Mouse (Mus musculus) thymus, adult 2 months (tissue): ENCODE results near the gene Alkbh6. TPM values are rescaled to one million over a fixed set of nuclear protein-coding genes. Genes with fewer than 3 reads are reported as not detected.

Experiments
- DNase-seq: peaks from one replicate; pipeline ENCODE4 v3.0.0; 2021
- H3K27ac ChIP-seq: fragments of 200-500 bp; 2 replicates; pipeline ENCODE4 v1.5.1; 2012; ENCODE audit warnings: low read length, control low read depth; ENCODE audit not compliant: control insufficient read depth, insufficient read depth
- H3K27me3 ChIP-seq: fragments of 200-500 bp; 2 replicates; pipeline ENCODE4 v1.6.1; 2012; ENCODE audit warnings: mild to moderate bottlenecking, low read length, moderate library complexity, mixed read lengths; ENCODE audit not compliant: control insufficient read depth, insufficient read depth
- H3K36me3 ChIP-seq: fragments of 200-500 bp; 2 replicates; pipeline ENCODE4 v1.6.1; 2012; ENCODE audit warnings: mild to moderate bottlenecking, low read length, moderate library complexity; ENCODE audit not compliant: control insufficient read depth, insufficient read depth
- H3K4me1 ChIP-seq: fragments of 200-500 bp; replicated peaks from 2 replicates; pipeline ENCODE4 v1.6.1; 2012; ENCODE audit warnings: low read length; ENCODE audit not compliant: control insufficient read depth, insufficient read depth
- H3K4me3 ChIP-seq: fragments of 200-500 bp; 2 replicates; pipeline ENCODE4 v1.5.1; 2012; ENCODE audit warnings: mild to moderate bottlenecking, low read length, control low read depth, moderate library complexity; ENCODE audit not compliant: control insufficient read depth, insufficient read depth
- CTCF ChIP-seq: fragments of 200-500 bp; IDR thresholded peaks from 2 replicates; pipeline ENCODE4 v1.5.1; 2012; ENCODE audit warnings: mild to moderate bottlenecking, control low read depth, low read length, moderate library complexity, borderline replicate concordance; ENCODE audit not compliant: control insufficient read depth, poor library complexity, insufficient read depth; ENCODE audit errors: extremely low read depth
- POLR2A ChIP-seq: fragments of 200-500 bp; IDR thresholded peaks from 2 replicates; pipeline ENCODE4 v1.6.1; 2012; ENCODE audit warnings: mild to moderate bottlenecking, low read length, control low read depth, moderate library complexity; ENCODE audit not compliant: control insufficient read depth, poor library complexity, insufficient read depth; ENCODE audit errors: extremely low read depth
- WGBS: fragments of 180-500 bp; shearing (Covaris S2); methylation state at CpG from one replicate; pipeline ENCODE4 v1.1.7; 2018; 5-methylcytosine and 5-hydroxymethylcytosine counted together
- polyA plus RNA-seq: library from polyadenylated mRNA; depleted of rRNA; stranded (reverse); fragments of >200 nt; gene quantifications from 2 replicates; pipeline ENCODE4 v1.2.3, GENCODE M21; 2012

Alkbh6 gene
- polyA plus RNA-seq, 1 experiment, result 192 TPM

DNA sequence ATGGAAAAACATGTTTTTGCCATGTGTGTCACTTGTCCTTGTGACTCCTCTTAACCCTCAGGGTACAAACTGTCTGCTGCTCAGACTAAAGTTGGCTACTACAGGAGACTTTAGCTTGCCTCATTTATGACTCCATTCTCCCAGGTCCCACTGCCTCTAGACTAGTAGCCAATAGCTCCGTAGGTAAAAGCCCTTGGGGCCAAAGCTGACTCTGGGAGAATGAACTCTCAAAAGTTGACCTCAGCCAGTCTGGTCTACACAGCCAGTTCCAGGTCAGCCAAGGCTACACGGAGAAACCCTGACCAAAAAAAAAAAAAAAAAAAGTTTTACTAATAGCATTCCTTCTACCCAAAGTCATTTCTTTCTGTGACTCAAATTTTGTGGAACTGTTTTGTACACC is 29.6 kb upstream of the Alkbh6 start:
- Histone ChIP-seq H3K27me3 (no peaks in the 10 kb centered on the region), H3K27ac (no peak overlapping the region), H3K36me3 (no peaks in the 10 kb centered on the region), H3K4me1 (peaks cover 9% of the 10 kb centered on the region), H3K4me3 (no peak overlapping the region)
- WGBS, result 64% methylated on average over 2 of the region's 2 CpGs
- no peak for DNase-seq
- no peak for TF ChIP-seq CTCF
- no peak for TF ChIP-seq POLR2A

DNA sequence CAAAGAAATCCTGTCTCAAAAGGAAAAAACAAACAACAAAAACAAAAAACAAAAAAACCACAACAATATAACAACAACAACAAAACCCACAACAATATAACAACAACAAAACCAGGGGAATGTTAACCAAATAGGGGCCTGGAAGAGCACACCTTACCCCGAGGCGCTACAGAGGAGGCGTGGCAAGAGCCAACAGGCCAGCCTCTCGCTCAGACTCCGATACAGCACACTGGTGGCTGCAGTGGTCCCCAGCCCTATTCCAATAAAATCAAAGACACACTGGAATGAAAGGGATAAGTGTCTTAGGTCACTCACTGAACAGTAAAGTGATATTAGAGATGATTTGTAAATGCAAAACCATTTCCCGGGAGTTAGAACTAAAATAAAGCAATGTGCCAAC is 29.0 kb upstream of the Alkbh6 start:
- H3K27ac ChIP-seq, result no peak overlapping the region
- DNase-seq, result no peak
- H3K4me1 ChIP-seq, result peaks cover 9% of the 10 kb centered on the region
- 3% methylated on average over 6 of the region's 6 CpGs for WGBS
- TF ChIP-seq CTCF (no peak), POLR2A (no peak)
- no peaks in the 10 kb centered on the region for H3K27me3 ChIP-seq
- peak overlapping the region; percentile 61 for H3K4me3 ChIP-seq
- H3K36me3 ChIP-seq, result no peaks in the 10 kb centered on the region

DNA sequence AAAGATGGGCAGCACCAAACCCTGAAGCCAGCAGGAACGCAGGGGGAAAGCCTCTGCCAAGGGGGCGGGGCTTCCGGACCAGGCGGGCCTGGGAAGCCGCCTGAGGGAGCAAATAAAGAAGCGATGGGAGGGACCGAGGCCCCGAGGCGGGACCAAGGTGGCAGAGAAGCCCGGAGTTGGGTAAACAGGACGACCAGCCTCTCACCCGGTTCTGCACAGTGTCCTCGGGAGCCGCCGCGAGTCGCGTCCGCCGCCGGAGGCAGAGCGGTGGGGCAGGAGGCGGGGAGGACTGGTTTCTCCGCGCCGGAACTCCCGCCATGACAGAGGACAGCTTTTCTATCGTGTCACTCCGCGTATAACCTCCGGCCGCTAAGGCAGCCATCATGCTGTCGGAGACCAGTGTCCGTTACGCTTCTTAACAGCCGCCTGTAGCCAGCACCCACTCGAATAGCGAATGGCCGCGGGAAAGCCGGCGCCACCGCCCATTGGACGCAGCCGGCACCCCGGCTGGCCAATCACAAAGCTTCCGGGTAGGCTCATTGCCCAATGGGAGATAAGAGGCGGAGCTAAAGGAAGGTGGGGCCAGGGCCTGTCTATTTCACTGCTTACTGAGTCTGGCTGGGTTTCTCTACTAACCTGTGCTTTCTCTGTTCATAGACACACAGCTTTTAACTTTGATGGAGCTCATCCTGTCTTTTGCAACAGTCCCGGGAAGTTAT is 28.4 kb upstream of the Alkbh6 start, which contains the start of the genes Thap8 and Wdr62:
Thap8 (plus strand) TSS at position 144 of the 719 bp plus-strand sequence.
Wdr62 (minus strand) TSS at position 469 of the 719 bp plus-strand sequence.
- TF ChIP-seq POLR2A (0 out of 2 replicates have a peak, but pooled peaks have one; percentile 35), CTCF (no peak)
- Histone ChIP-seq H3K27ac (peak within 1 kb of the TSS; percentile 85), H3K36me3 (no peaks in the 10 kb centered on the region), H3K4me3 (peak within 1 kb of the TSS; percentile 61), H3K4me1 (peaks cover 9% of the 10 kb centered on the region), H3K27me3 (no peaks in the 10 kb centered on the region)
- DNase-seq, result peak; percentile 90
- WGBS, result under 1% methylated on average over 49 of the region's 49 CpGs

DNA sequence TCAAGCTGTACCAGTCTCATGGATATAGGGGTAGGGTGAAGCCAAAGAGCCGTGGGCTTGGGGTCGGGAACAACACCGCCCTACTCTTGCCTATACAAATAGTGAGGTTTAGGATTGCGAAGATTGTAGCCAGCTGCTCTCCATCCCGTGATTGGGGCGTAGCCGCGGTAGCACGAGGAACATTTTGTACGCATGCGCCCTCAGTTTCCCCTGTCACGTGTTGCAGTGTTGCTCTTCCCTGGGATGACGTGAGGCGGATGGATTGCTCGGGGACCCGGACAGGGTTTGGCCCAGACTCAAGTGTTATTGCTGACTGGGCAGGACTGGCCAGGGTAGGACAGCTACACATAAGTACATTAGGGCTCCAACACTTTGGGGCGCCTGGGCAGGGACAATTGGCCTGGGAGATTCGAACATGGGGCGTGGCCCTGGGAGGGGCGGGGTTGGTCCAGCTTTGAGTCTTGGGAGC is 27.8 kb upstream of the Alkbh6 start:
- no peak for TF ChIP-seq CTCF
- 0 out of 2 replicates have a peak, but pooled peaks have one; percentile 21 for TF ChIP-seq POLR2A
- Histone ChIP-seq H3K27me3 (no peaks in the 10 kb centered on the region), H3K27ac (peak overlapping the region; percentile 85), H3K4me3 (peak overlapping the region; percentile 59), H3K4me1 (peaks cover 9% of the 10 kb centered on the region), H3K36me3 (no peaks in the 10 kb centered on the region)
- DNase-seq, result peak; percentile 69
- under 1% methylated on average over 20 of the region's 20 CpGs for WGBS

DNA sequence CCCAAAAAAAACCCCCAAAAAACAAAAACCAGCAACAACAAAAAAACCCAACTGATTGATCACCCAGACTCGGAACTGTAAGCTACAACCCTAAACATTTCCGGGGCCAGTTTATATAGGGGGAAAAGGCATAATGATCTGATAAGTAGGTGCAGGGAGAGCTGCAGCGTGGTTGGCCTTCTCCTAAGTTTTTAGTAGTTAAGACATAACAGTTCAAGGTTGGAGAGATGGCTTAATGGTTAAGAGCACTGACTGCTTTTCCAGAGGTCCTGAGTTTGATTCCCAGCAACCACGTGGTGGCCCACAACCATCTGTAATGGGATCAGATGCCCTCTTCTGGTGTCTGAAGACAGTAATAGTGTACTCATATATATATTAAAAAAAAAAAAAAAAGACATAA is 27.0 kb upstream of the Alkbh6 start:
- no peak for TF ChIP-seq POLR2A
- TF ChIP-seq CTCF, result no peak
- no peaks in the 10 kb centered on the region for H3K27me3 ChIP-seq
- DNase-seq, result no peak
- peaks cover 9% of the 10 kb centered on the region for H3K4me1 ChIP-seq
- no peaks in the 10 kb centered on the region for H3K36me3 ChIP-seq
- H3K4me3 ChIP-seq, result no peak overlapping the region
- no peak overlapping the region for H3K27ac ChIP-seq
- WGBS, result 87% methylated on average over 4 of the region's 4 CpGs

DNA sequence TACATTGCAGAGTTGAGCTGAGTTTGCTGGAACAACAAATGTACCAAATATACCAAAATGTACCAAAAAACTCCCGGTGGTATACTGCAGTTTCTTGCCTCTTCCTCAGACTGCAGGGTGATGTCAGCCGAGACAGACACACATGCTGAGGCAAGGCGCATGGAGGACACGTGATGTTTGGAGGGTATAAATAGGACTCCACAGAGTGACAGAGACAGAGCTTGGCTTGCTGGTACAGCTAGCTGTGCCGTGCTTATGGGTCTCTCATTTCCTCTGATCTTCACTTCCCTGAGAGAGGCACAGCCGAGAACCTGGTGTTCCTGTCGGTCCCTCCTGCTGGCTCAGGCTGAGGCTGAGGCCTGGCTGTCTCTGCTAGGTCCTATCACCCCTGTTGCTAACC is 25.8 kb upstream of the Alkbh6 start:
- Histone ChIP-seq H3K27me3 (no peaks in the 10 kb centered on the region), H3K4me3 (no peak overlapping the region), H3K4me1 (peaks cover 9% of the 10 kb centered on the region), H3K36me3 (no peaks in the 10 kb centered on the region), H3K27ac (no peak overlapping the region)
- TF ChIP-seq CTCF, result no peak
- no peak for TF ChIP-seq POLR2A
- 88% methylated on average over 7 of the region's 7 CpGs for WGBS
- DNase-seq, result no peak
